Mouse (Mus musculus) R1 (cell line): Measurements from ENCODE around the gene Phactr2.
"Not testable (repeated sequence)": the region's sequence is repeated elsewhere in the genome, so short reads cannot be mapped to it uniquely, and the experiment has no call there.

Experiments used
- DNase-seq: peaks from one replicate; pipeline ENCODE4 v3.0.0-alpha.2; 2018; ENCODE audit warnings: low read depth, low spot score

Phactr2 gene

DNA sequence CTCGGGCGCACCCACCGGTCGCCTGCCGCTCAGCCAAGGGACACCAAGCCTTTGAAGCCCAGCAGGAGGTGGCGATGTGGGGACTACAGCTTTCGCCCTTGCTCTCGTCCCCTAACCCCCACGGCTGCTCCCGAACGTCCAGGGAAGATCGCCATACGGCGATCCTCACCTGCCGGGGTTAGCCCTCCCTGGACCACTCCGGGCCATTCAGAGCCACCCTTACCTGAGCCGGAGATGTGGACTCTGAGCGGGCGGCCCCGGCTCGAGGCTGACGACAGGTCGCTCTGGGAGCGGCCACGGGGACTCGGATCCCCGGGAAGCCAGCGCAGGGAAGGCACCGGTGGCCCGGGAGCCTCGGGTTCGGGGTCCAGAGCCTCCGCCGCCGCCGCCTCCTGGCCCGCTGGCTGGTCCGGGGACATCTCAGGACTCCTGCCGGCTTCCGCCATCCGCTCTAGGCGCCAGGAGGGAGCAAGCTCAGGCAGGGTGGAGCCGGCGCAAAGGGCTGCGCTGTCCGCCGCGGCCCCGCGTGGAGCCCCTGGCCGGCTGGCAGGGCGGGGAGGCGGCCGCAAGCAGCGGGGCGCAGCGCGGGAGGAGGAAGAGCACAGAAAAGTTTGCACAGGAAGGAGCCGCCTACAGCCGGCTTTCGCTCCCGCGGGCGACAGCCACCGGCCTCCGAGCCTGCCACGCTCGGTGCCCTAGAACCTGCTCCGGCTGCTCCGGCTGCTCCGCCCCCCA, at the start of gene Phactr2:
Gene Phactr2, minus strand, starts transcription at position 580 of the 735 bp plus-strand sequence.
- no peak for DNase-seq

DNA sequence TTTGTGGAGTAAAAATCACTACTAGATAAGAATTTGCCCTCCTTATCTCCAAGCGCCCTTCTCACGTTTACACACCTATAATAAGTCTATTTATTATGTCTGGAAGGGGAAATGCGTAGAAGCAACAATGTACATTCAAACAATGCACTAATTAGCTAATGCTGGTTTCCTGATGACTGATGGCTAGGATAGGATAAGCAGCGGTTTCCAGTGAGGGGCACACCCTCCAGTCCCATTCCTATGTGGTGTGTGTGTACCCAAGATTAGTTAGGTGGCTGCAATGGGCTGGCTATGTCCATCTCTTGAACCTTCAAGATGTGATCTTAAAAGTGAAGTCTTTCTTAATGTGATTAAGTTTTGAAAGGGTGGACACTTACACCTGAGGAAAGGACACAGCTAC, 47.6 kb upstream of the Phactr2 start:
- no peak for DNase-seq

DNA sequence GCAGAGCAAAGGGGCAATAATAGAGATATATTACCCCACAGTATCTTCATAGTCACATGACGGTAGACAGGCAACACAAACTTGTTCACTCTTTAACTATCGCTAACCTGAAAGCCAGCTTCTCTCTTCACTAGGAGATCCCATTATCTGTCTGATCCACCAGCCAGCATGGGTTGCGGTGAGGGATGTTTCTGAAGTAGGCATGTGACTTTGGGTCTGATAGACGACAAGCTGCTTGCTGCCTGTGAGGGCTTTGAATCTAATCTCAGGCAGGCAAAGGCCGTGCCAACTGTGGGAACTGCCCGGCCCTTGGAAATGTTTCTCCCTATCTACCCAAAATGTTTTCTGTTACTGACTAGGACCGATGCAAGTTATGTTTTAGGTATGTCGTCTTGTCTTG, 28.2 kb upstream of the Phactr2 start:
- no peak for DNase-seq

DNA sequence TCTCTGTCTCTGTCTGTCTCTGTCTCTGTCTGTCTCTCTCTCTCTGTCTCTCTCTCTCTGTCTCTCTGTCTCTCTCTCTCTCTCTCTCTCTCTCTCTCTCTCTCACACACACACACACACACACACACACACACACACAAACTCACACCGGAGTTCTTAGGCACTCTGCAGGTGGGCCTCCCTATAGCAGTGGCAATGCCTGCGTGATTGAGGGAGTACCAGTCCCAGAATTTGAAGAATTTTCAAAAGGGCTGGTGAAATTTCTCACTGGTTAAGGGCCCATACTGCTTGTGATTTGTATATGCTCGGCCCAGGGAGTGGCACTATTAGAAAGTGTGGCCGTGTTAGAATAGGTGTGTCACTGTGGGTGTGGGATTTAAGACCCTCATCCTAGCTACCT, 27.3 kb upstream of the Phactr2 start:
- DNase-seq, result not testable (repeated sequence)

DNA sequence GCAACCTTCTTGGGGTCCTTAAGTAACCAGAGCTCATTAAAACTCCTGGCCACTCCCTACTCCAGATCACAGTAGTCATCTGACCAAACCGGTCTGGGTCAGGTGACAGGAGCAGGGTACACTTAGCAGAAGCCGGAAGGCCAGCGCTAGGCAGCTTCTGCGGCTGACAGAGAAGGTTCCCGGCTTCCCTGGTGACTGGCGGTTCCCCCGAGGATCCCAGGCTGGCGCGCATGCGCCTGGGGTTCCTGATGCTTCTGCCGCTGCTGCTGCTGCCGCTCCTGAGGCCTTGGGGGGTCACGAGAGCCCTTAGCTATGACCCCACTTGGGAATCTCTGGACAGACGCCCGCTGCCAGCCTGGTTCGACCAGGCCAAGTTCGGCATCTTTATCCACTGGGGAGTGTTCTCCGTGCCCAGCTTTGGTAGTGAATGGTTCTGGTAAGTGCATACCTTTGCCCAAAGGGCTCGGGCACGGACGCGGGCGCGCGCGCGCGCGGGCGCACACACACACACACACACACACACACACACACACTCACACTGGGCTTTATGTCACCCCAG, 26.8 kb upstream of the Phactr2 start:
- DNase-seq, result peak; percentile 88

GRCm38 (mm10) chr10:13500473-13500872, 26.3 kb upstream of the Phactr2 start:
- no peak for DNase-seq

DNA sequence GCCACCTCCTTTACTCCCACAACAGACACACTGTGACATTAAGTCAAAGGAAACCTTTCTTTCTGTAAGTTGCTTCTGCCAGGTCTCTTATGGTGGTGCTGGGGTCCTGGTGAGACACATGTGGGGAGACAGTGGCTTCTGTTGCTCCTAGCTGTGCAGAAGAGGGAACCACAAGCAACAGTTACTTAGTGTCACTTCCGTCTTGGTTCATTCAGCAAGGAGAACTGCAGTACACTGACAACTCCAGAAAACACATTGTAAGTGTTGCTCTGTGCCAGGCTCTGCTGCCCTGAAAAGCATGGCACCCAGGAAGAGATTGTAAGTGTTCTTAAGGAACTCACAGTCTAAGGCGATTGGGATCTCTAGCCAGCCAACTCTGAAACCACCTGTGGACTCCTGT, 25.1 kb upstream of the Phactr2 start, which contains the start of gene Fuca2:
Gene Fuca2, plus strand, starts transcription at position 210 of the 400 bp plus-strand sequence.
- no peak for DNase-seq

DNA sequence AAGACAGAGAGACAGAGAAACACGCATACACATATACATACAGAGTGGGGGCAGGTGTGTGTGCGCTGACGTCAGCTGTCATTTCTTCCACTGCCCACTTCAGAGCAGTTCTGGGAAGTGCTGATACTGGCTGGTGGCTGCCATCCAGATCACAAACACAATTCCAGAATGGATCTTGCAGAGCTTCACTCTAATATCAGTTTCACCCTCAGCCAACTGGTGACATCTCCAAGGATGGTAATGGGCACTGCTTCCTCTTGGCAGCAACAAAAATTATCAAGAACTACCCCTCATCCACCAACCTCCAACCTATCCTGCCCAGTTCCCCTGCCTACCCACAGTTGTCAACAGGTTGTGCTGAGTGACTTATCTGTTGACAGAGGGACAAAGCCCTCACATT, 22.1 kb upstream of the Phactr2 start:
- no peak for DNase-seq

GRCm38 (mm10) chr10:13493978-13494686, 19.9 kb upstream of the Phactr2 start:
- DNase-seq, result no peak

GRCm38 (mm10) chr10:13489671-13490070, 15.5 kb upstream of the Phactr2 start:
- DNase-seq, result no peak

GRCm38 (mm10) chr10:13485958-13486357, 11.7 kb upstream of the Phactr2 start:
- DNase-seq, result no peak

GRCm38 (mm10) chr10:13479341-13479740, 5.1 kb upstream of the Phactr2 start:
- DNase-seq, result no peak

DNA sequence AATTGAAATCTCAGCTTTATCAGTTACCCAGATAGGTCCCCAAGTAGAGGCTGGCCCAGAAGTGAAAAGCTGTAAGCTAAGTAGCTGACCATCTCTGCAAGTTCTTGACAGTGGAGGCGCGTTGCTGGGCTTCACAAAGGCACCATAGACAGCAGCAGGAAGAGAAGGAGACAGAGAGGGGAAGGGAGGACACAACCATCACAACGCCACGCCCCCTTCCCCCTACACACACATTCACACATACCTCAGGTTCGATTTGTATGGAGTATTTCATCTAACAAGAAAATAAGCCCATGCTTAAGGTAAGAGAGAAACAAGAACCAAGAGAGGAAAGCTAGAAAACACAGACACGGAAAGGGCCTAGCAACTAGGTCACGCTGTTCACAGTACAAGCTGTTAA, 909 bp upstream of the Phactr2 start:
- peak; percentile 23 for DNase-seq

DNA sequence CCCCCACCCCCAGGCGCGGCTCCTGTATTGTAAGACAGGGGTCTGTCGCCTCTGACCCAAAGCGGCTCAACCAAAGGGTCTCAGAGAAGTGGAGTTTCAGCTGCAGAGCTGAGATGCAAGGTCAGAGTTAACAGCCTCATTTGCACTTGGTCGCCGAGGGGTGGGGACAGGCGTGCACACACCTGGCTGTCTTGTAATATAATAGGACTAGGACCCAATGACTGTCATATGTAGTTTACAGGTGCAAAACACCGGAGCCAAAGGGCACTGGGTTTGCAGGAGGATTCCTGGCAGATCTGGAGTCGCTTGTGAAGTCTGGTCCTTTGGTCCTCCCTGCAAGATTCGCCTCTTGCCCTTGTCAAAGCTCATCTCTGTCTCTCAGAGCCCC, 350 bp upstream of the Phactr2 start:
- DNase-seq, result peak; percentile 43

GRCm38 (mm10) chr10:13473287-13473832, 852 bp downstream of the Phactr2 start:
- DNase-seq, result peak; percentile 14

GRCm38 (mm10) chr10:13470236-13470635, 4.0 kb downstream of the Phactr2 start:
- no peak for DNase-seq

GRCm38 (mm10) chr10:13468025-13468529, 6.1 kb downstream of the Phactr2 start:
- DNase-seq, result not testable (repeated sequence)

- DNase-seq, result no peak
These were observed 7.3 kb downstream of the Phactr2 start for GRCm38 (mm10) chr10:13466925-13467324.

DNA sequence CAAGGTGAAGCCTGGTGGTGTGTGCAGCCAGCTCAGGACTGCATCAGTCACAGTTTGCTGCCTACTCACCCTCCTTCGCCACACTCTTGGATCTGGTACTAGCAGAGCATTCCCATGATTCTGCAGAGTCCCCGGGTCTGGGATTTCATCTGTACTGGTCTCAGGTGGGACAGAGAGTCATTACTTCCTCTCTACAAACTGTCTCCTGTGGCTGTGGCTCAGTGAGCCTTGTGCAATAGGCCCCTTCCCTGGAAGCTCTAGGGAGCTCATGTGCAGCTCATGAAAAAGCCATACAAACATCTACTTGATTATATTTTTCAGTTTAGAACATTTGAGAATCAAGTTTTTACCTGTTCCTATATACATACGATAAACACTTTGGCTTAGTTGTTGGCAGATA, 9.9 kb downstream of the Phactr2 start:
- DNase-seq, result not testable (repeated sequence)

GRCm38 (mm10) chr10:13453200-13453990, 20.8 kb downstream of the Phactr2 start:
- no peak for DNase-seq

DNA sequence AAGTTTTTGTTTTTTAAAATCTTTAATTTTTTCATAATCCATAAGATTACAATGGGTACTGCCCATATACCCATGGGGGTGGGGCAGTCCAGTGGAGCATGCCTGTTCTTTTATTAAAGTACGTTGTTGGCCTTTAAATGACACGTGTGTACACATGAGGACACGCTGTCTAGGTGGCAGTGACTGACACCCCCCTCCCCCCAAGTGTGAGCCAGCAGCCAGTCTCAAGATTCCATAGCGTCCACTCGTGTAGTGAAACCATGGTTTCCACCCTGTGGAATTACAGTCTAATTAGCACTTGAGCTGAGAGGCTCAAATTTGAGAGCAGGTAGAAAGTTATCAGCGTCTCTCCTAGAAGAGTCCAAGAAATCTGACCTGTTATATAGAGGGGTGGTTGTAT, 22.6 kb downstream of the Phactr2 start:
- DNase-seq, result no peak
